Mouse (Mus musculus) brown adipose tissue, adult 24 weeks (tissue): ENCODE results near the gene Frmd4a. TPM values are rescaled to one million over a fixed set of nuclear protein-coding genes. Genes with fewer than 3 reads are reported as not detected.

Experiments used
- H3K27ac ChIP-seq: fragments of 200-500 bp; replicated peaks from 2 replicates; pipeline ENCODE4 v1.5.1; 2012; ENCODE audit warnings: low read depth, mild to moderate bottlenecking, low read length
- H3K4me1 ChIP-seq: fragments of 200-500 bp; 2 replicates; pipeline ENCODE4 v1.6.1; 2012; ENCODE audit warnings: low read length, mixed read lengths; ENCODE audit not compliant: control insufficient read depth, insufficient read depth, insufficient read length
- H3K4me3 ChIP-seq: fragments of 200-500 bp; 2 replicates; pipeline ENCODE4 v1.5.1; 2012; ENCODE audit warnings: low read depth, mild to moderate bottlenecking, low read length, moderate library complexity; ENCODE audit not compliant: insufficient read depth
- polyA plus RNA-seq: library from polyadenylated mRNA; stranded (reverse); fragments of >200 nt; gene quantifications from 2 replicates; pipeline ENCODE4 v1.2.4, GENCODE M21; 2012; ENCODE audit not compliant: missing spikeins, insufficient read depth, insufficient read length

Gene Frmd4a
- polyA plus RNA-seq: 2.2 and 2.3 TPM in 2 replicates

- H3K4me3 ChIP-seq: no peak within 1 kb of the TSS
- H3K4me1 ChIP-seq: no peaks in the 10 kb centered on the region
- H3K27ac ChIP-seq: no peak within 1 kb of the TSS
Observed at GRCm38 (mm10) chr2:4017528-4018288, at the start of gene Frmd4a. Gene Frmd4a, plus strand, starts transcription at chr2:4017717.

GRCm38 (mm10) chr2:3988876-3989275 lies 28.6 kb upstream of the Frmd4a start:
- H3K4me3 ChIP-seq: no peak overlapping the region
- no peaks in the 10 kb centered on the region for H3K4me1 ChIP-seq
- no peak overlapping the region for H3K27ac ChIP-seq

- H3K4me1 ChIP-seq: no peaks in the 10 kb centered on the region
Observed at GRCm38 (mm10) chr2:3990431-3990830, 27.1 kb upstream of the Frmd4a start.

GRCm38 (mm10) chr2:4018431-4018876 lies 937 bp downstream of the Frmd4a start:
- Histone ChIP-seq H3K27ac (no peak overlapping the region), H3K4me1 (no peaks in the 10 kb centered on the region), H3K4me3 (no peak overlapping the region)

More at GRCm38 (mm10) chr2:3990431-3990830, 27.1 kb upstream of the Frmd4a start:
- no peak overlapping the region for H3K27ac ChIP-seq
- H3K4me3 ChIP-seq: no peak overlapping the region

GRCm38 (mm10) chr2:4018909-4019308 lies 1.4 kb downstream of the Frmd4a start:
- Histone ChIP-seq H3K4me3 (no peak overlapping the region), H3K4me1 (no peaks in the 10 kb centered on the region)

GRCm38 (mm10) chr2:4024927-4025326 lies 7.4 kb downstream of the Frmd4a start:
- H3K4me3 ChIP-seq: no peak overlapping the region
- no peak overlapping the region for H3K27ac ChIP-seq
- H3K4me1 ChIP-seq: no peaks in the 10 kb centered on the region

More at GRCm38 (mm10) chr2:4018909-4019308, 1.4 kb downstream of the Frmd4a start:
- H3K27ac ChIP-seq: no peak overlapping the region

GRCm38 (mm10) chr2:4029031-4029747 lies 11.7 kb downstream of the Frmd4a start:
- no peaks in the 10 kb centered on the region for H3K4me1 ChIP-seq
- H3K4me3 ChIP-seq: no peak overlapping the region
- H3K27ac ChIP-seq: no peak overlapping the region

GRCm38 (mm10) chr2:4036153-4036589 lies 18.7 kb downstream of the Frmd4a start:
- Histone ChIP-seq H3K4me1 (no peaks in the 10 kb centered on the region), H3K27ac (no peak overlapping the region), H3K4me3 (no peak overlapping the region)

GRCm38 (mm10) chr2:4036651-4037117 lies 19.2 kb downstream of the Frmd4a start:
- no peak overlapping the region for H3K27ac ChIP-seq
- no peaks in the 10 kb centered on the region for H3K4me1 ChIP-seq
- no peak overlapping the region for H3K4me3 ChIP-seq

GRCm38 (mm10) chr2:4042009-4042408 lies 24.5 kb downstream of the Frmd4a start:
- no peak overlapping the region for H3K4me3 ChIP-seq
- no peaks in the 10 kb centered on the region for H3K4me1 ChIP-seq
- H3K27ac ChIP-seq: no peak overlapping the region

GRCm38 (mm10) chr2:4055481-4055880 lies 38.0 kb downstream of the Frmd4a start:
- Histone ChIP-seq H3K4me3 (no peak overlapping the region), H3K27ac (no peak overlapping the region), H3K4me1 (no peaks in the 10 kb centered on the region)

- no peak overlapping the region for H3K4me3 ChIP-seq
- H3K4me1 ChIP-seq: no peaks in the 10 kb centered on the region
- H3K27ac ChIP-seq: no peak overlapping the region
Observed at GRCm38 (mm10) chr2:4060675-4061074, 43.2 kb downstream of the Frmd4a start.

GRCm38 (mm10) chr2:4071831-4072230 lies 54.3 kb downstream of the Frmd4a start:
- H3K27ac ChIP-seq: no peak overlapping the region
- H3K4me1 ChIP-seq: no peaks in the 10 kb centered on the region
- H3K4me3 ChIP-seq: no peak overlapping the region

GRCm38 (mm10) chr2:4083877-4084276 lies 66.4 kb downstream of the Frmd4a start:
- Histone ChIP-seq H3K4me3 (no peak overlapping the region), H3K4me1 (no peaks in the 10 kb centered on the region), H3K27ac (no peak overlapping the region)

- H3K4me1 ChIP-seq: no peaks in the 10 kb centered on the region
- H3K4me3 ChIP-seq: no peak overlapping the region
- no peak overlapping the region for H3K27ac ChIP-seq
Observed at GRCm38 (mm10) chr2:4097601-4098000, 80.1 kb downstream of the Frmd4a start.
